Mouse (Mus musculus) megakaryocyte, embryonic 14.5 days (primary cell): ENCODE measurements around the gene Mettl15. TPM values are rescaled to one million over a fixed set of nuclear protein-coding genes. Genes with fewer than 3 reads are reported as not detected.

Experiments
- H3K27me3 ChIP-seq: replicated peaks from 2 replicates; pipeline ENCODE3; 2012; ENCODE audit warnings: inconsistent platforms
- H3K36me3 ChIP-seq: replicated peaks from 2 replicates; pipeline ENCODE3; 2012; ENCODE audit warnings: low read length, inconsistent platforms, mixed read lengths
- H3K4me1 ChIP-seq: 2 replicates; pipeline ENCODE4 v1.6.1; 2012; ENCODE audit warnings: inconsistent platforms
- H3K4me3 ChIP-seq: replicated peaks from 2 replicates; pipeline ENCODE3; 2012; ENCODE audit warnings: moderate library complexity, mild to moderate bottlenecking, inconsistent platforms
- H3K9me3 ChIP-seq: 2 replicates; pipeline ENCODE4 v1.6.1; 2012; ENCODE audit warnings: inconsistent platforms
- FLI1 ChIP-seq: IDR thresholded peaks from 2 replicates; pipeline ENCODE4 v1.6.1; 2012; ENCODE audit warnings: low read length, inconsistent platforms, mixed read lengths
- GATA1 ChIP-seq: IDR thresholded peaks from 3 replicates; pipeline ENCODE4 v1.6.1; 2012; ENCODE audit warnings: mixed read lengths, low read length, inconsistent platforms, borderline replicate concordance
- polyA plus RNA-seq: library from polyadenylated mRNA; stranded (reverse); fragments of >175 nt; gene quantifications from 2 replicates; pipeline ENCODE4 v1.2.3, GENCODE M21; 2012; ENCODE audit warnings: low replicate concordance; ENCODE audit not compliant: insufficient read depth

Gene Mettl15
- polyA plus RNA-seq, 1 experiment: 0.08 TPM

DNA sequence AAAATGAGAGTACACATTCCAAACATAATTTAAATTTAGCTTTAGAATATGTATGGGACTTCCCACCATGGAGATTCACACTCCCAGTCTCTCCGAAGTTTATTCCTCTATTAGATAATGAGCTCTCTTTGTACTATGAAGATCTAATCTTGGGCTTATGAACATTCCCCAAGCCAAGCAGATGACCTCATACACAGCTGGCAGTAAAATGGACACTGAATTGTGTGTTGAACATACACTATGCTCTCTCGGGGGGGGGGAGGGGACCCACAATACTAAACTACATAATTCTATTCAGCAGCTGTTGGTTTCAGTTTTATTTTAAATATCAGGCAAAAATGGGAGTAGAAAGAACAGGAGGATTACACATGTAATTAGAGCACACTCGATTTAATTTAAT is 97.6 kb downstream of the Mettl15 start:
- Histone ChIP-seq H3K9me3 (peaks cover 4% of the 10 kb centered on the region), H3K36me3 (no peaks in the 10 kb centered on the region), H3K27me3 (no peaks in the 10 kb centered on the region), H3K4me3 (no peak overlapping the region), H3K4me1 (no peaks in the 10 kb centered on the region)
- no peak for TF ChIP-seq GATA1

GRCm38 (mm10) chr2:109158509-109158908 is 122.0 kb downstream of the Mettl15 start:
- Histone ChIP-seq H3K4me1 (peaks cover 6% of the 10 kb centered on the region; the same call in 1 of the 2 replicates), H3K4me3 (no peak overlapping the region)
- TF ChIP-seq GATA1 (no peak), FLI1 (no peak)

GRCm38 (mm10) chr2:109156131-109156530 is 124.4 kb downstream of the Mettl15 start:
- H3K36me3 ChIP-seq: no peaks in the 10 kb centered on the region
- H3K27me3 ChIP-seq: no peaks in the 10 kb centered on the region
- H3K9me3 ChIP-seq: 0 out of 2 replicates have a peak, but pooled peaks cover 4% of the 10 kb centered on the region
- peaks cover 6% of the 10 kb centered on the region; the same call in 1 of the 2 replicates for H3K4me1 ChIP-seq
- TF ChIP-seq GATA1: no peak
- TF ChIP-seq FLI1: no peak
- H3K4me3 ChIP-seq: no peak overlapping the region

More at GRCm38 (mm10) chr2:109158509-109158908, 122.0 kb downstream of the Mettl15 start:
- Histone ChIP-seq H3K9me3 (0 out of 2 replicates have a peak, but pooled peaks cover 4% of the 10 kb centered on the region), H3K36me3 (no peaks in the 10 kb centered on the region), H3K27me3 (no peaks in the 10 kb centered on the region)

DNA sequence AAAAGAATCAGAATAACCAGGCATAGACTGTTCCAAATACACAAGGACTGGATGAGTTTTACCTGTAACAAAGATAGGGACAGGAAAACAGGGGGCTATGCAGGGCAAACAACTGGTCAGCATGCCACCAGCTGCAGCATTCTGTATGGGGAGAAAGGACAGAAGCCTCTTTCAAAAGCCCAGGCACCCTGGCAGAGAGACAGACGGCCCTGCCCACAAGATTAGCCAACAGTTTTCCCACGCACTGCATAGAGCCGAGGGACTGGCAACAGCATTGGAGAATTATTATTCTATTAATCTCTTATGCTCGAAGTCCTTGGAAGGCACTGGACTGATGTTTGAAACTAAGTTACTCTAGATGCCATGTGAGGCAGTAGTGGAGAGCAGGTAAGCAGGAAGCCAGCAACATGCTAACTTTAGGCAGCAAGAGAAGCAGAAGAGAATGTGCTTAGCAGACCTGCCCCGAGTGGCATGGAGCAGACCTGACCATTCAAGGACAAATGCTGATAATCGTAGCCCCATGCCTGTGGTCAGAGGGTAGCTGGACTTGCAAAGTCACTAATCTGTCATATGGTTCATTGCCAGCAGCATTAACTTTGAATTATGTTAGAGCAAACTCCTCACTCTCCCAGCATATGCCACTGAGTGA is 127.0 kb downstream of the Mettl15 start:
- H3K4me3 ChIP-seq: no peak overlapping the region
- no peaks in the 10 kb centered on the region for H3K36me3 ChIP-seq
- TF ChIP-seq FLI1: no peak
- no peak for TF ChIP-seq GATA1
- H3K4me1 ChIP-seq: peaks cover 6% of the 10 kb centered on the region; the same call in 1 of the 2 replicates
- H3K9me3 ChIP-seq: peaks cover 7% of the 10 kb centered on the region; the same call in 1 of the 2 replicates
- no peaks in the 10 kb centered on the region for H3K27me3 ChIP-seq

GRCm38 (mm10) chr2:109147292-109147691 is 133.3 kb downstream of the Mettl15 start:
- Histone ChIP-seq H3K9me3 (peaks cover 8% of the 10 kb centered on the region), H3K4me1 (no peaks in the 10 kb centered on the region), H3K36me3 (no peaks in the 10 kb centered on the region), H3K4me3 (no peak overlapping the region), H3K27me3 (no peaks in the 10 kb centered on the region)
- TF ChIP-seq FLI1: no peak

- no peaks in the 10 kb centered on the region for H3K27me3 ChIP-seq
- TF ChIP-seq GATA1: no peak
- TF ChIP-seq FLI1: no peak
- H3K4me3 ChIP-seq: no peak overlapping the region
- peaks cover 8% of the 10 kb centered on the region for H3K9me3 ChIP-seq
- no peaks in the 10 kb centered on the region for H3K4me1 ChIP-seq
- no peaks in the 10 kb centered on the region for H3K36me3 ChIP-seq
Observed at GRCm38 (mm10) chr2:109144410-109144809, 136.1 kb downstream of the Mettl15 start.

- Histone ChIP-seq H3K27me3 (no peaks in the 10 kb centered on the region), H3K4me1 (no peaks in the 10 kb centered on the region), H3K4me3 (no peak overlapping the region), H3K9me3 (peaks cover 4% of the 10 kb centered on the region; the same call in 1 of the 2 replicates), H3K36me3 (peaks cover 3% of the 10 kb centered on the region)
- TF ChIP-seq GATA1 (no peak), FLI1 (no peak)
Observed at GRCm38 (mm10) chr2:109140330-109140729, 140.2 kb downstream of the Mettl15 start.

DNA sequence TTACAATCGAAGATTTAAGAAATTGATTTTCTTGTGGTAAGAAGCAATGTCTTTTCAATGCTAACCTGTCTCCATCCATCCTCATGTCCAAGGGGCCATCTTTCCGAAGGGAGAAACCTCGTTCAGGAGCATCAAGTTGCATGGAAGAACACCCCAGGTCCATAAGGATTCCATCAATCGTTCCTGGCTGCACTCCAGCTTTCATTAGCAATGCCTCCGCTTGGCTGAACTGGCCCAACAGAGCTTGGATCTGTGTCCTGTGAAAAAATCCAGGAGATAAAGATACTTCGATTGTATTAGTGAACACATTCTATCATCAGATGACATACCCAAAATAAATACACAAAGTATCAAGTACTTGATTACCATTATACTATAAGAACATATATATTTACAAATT is 143.3 kb downstream of the Mettl15 start:
- Histone ChIP-seq H3K36me3 (peaks cover 3% of the 10 kb centered on the region), H3K9me3 (no peaks in the 10 kb centered on the region), H3K4me3 (no peak overlapping the region), H3K27me3 (no peaks in the 10 kb centered on the region), H3K4me1 (no peaks in the 10 kb centered on the region)
- no peak for TF ChIP-seq GATA1

- TF ChIP-seq FLI1 (no peak), GATA1 (no peak)
- Histone ChIP-seq H3K9me3 (no peaks in the 10 kb centered on the region), H3K36me3 (no peaks in the 10 kb centered on the region), H3K4me3 (no peak overlapping the region), H3K4me1 (no peaks in the 10 kb centered on the region), H3K27me3 (no peaks in the 10 kb centered on the region)
Observed at GRCm38 (mm10) chr2:109130718-109131117, 149.8 kb downstream of the Mettl15 start.

DNA sequence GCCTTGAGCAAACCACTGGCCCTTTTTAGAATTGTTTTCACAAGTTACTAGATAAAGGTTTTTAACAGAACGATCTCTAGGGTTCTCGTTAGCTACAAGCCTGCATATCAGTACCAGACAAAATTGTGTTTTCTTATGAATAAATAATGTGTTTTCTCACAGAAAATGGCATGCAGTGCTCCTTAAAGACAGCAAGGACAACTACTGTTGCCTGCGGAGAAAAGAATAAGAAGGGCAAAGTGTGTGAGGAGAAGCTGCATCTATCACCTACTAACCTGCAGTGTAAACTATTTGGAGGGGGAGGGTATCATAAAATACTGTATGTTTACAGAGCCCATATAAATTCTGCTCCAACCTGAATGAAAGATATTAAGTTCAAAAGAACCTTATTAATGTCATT is 150.6 kb downstream of the Mettl15 start:
- Histone ChIP-seq H3K27me3 (no peaks in the 10 kb centered on the region), H3K36me3 (no peaks in the 10 kb centered on the region), H3K4me1 (no peaks in the 10 kb centered on the region), H3K9me3 (no peaks in the 10 kb centered on the region), H3K4me3 (no peak overlapping the region)
- TF ChIP-seq FLI1 (no peak), GATA1 (no peak)
